Mouse (Mus musculus): ENCODE results near the gene 4930558K02Rik.

The 4930558K02Rik gene

DNA sequence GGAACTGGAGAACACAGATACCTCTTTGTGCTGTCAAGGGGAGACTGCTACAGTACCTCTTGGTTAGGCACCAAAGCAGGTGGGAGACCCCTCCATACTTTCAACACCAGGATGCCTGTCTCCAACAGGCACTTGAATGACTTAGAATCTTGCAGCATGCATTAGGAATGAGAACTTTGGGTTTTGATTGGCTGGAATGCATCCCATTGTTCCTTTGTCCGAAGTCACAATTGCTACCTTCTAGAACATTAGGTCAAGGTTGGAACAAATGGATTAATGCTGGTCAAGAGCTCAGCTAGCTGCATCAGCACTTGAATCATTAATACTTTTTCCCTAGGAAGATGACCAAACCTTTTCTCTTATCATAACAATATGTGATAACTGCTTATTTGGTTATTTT, at the start of gene 4930558K02Rik:
Gene 4930558K02Rik, minus strand, starts transcription at position 101 of the 400 bp plus-strand sequence.
- DNase-seq (ENCODE audit: low spot score): no peak

DNA sequence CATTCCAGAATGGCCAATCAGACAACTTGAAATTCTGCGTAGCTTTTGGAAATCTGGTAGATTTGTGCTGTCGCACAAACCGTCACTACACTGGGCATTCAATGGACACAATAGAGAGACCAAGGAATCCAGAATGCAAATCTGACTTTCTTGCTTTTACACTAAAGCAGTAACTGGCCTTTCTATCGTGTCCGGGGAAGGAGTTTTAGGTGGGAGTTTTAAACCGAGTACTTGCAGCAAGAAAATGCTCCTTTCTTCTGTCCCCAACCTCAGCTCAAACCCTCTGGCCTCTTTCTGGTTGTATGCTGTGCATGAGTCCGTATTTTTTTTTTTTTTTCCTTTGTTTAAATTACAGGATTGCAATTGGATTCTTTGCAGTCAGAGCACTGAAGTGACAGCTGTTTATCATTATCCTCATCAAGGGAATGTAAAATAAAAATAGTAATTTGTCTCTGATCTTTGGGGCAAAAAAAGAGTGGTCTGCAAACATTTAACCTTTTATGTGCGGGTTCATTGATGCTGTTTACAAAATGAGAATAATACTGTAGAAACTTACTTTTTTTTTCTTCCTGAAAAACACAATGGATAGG, 44.3 kb upstream of the 4930558K02Rik start:
- no peak for DNase-seq (ENCODE audit: low spot score)

DNA sequence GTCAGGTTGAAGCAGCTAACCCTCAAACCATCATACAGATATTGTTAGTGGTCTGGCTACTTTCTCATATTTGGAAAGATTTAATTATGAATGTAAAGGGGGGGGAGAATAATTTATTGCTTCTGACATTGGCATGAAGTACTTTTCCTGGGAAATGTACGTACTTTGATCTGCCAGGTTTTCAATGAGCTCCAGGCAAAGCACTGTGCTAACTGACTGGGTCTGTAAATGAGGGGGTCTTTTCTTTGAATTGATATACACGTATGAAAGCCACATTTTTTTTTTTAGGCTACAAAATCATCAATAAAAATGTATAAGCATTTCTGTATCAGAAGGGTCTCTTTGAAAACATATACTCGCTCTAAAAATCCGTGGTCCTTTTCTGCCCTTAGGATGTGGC, 41.3 kb upstream of the 4930558K02Rik start:
- no peak for DNase-seq (ENCODE audit: low spot score)

DNA sequence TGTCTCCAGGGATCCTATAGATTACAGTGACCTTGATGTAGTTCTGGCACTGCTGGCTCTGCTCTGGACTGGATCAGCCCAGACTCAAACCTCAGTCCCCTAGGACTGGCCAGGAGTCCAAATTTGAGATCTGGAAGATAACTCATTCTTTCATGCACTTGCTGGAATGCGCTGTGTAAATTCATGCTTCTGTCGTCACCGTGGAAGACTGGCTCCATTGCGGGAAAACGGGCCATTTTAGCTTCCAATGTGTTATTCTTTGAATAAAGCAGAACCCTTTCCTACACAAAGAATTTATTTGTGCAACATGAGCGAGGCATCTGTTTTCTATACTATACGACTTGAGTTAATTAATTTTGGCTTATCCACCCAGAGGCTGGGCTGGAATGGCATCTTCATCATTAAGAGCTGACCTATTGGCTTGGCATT, 40.9 kb upstream of the 4930558K02Rik start:
- DNase-seq (ENCODE audit: low spot score): peak; percentile 63

DNA sequence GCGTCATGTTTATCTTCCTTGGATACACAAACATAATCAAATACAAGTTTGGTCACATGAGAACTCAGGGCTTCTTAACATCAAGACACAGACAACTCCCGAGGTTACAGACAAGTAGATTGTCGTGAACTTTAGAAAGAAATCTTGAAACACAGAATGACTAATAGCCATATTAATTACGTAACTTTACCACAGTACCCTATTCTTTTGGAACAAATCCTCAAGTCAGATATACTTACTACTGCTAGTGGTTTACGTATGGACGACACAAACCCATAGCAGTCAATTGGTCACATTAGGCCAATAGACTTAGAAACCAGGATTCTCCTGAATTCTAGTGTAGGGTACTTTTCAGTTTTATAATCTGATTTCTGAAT, 39.2 kb upstream of the 4930558K02Rik start:
- DNase-seq (ENCODE audit: low spot score): no peak

DNA sequence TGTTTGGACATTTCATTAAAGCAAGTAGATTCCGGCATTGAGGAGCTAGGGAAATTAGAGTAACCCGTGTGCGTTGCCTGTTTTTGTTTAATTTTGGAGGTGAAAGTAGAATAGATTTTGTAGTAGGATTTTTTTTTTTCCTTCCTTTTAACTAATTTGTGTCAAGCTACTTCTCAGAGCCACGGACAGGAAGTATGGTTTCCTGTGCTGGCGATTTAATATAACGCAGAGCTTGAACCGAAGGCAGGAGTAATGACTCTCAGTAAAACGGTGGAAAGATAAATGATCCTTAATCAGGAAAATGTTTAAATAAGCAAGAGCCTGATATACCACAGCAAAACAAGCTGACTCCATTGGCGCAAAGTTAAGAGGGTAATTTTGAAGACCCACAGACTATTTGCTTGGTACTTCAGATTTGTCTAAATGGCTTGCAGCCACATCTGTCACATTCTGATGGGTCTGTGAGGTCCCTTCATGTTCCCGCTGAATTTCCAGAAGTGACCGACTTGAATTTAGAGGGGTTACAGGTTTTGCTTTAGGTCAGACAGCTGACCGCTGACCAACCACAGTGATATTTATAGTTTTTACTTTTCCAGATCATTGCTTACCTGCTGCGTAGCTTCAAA, 38.7 kb upstream of the 4930558K02Rik start:
- no peak for DNase-seq (ENCODE audit: low spot score)

DNA sequence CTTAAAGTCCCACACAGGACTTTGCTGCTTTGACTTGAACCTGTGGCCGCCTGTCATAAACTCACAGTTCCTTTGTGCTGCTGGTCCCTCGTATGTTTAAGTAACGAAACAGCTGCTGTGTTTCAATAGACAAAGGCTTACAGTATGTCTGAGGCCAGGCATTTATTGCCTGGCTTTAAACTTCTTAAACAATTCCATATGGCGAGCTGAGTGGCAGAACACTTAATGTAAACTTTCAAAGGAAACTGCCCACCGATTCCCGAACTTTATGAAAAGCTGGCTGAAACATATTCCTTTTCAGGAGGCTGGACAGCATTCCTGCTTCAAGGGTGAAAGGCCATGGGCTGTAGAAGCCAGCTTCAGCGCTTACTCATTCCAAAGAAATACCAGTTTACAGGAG, 37.5 kb upstream of the 4930558K02Rik start:
- DNase-seq (ENCODE audit: low spot score): peak; percentile 82

DNA sequence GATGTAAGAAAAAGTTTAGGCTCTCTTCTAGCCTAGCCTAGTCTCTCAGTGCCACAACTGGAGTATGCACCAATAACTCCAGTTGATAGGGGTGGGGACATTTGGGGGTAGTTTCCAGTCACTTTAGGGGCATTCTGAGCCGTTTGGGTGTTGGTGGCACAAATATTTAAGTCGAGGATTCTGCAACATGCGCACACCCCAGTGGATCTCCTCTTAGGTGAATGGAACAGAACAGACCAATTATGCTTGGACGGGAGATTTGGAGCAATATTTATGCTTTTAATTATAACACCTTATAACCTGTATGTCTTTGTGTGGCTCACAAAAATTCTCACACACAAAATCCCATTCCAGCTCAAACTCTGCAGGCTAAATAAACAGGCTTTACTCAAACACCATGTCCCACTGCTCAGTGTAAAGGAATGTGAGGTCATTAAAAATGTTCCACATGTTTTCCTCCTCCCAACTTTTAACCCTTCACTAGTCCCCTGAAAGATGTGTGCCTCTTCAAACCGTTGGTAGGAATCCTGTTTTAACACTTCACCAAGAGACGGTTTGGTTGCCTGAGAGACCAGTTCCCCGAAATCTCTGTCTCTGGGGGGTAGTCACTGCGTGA, 35.9 kb upstream of the 4930558K02Rik start:
- DNase-seq (ENCODE audit: low spot score): peak; percentile 63

DNA sequence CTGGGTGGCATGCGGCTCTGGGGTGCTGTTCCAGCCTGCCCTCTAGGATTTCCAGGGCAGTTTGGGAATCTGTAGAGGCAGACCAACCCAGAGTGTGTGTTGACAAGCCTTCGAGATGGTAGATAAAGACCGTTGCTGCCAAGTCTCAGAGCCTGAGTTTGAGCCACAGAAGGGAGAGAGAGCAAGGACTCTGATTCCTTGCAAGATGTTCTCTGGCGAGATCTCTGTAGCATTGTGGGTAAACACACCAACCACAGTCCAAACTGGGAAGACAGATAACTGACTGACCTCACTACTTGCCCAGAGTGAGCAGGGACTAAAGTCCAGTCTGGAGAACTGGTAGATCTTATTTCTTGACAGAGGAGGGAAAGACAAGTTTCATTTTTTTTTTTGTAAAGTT, 34.1 kb upstream of the 4930558K02Rik start:
- DNase-seq (ENCODE audit: low spot score): no peak

DNA sequence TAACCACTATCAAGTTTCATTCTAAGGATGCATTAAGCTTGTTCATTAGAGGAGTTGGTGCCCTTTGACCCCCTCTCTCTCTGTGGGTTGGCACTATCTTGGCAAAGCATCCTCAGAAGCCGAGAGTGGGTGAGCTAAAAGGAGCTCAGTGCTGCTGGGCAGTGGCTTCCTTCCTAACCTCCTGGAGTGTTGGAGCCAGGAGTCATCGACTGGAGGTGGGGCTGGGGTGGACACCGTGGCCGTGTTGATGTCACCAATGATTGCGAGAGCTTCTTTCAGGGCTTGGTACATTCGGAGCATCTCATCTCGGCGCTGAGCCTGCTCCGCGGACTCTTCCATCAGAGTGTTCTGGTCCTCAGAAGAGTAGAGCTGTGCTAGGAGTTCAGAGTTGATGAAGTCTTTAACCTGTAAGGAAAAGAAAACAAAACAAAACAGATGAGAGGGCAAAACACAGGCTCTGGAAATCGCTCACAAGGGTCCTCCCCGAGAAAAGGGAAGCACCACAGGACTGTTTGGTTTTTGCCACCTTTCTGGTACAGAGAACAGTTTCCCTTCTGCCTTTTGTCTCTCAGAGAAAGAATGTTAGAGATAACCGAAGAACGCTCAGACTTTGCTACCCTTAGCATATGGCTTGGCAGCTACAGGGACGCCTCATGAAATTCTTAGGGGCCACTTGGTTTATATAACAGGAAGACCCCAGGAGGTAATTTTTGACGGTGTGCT, 32.2 kb upstream of the 4930558K02Rik start:
- DNase-seq (ENCODE audit: low spot score): no peak

DNA sequence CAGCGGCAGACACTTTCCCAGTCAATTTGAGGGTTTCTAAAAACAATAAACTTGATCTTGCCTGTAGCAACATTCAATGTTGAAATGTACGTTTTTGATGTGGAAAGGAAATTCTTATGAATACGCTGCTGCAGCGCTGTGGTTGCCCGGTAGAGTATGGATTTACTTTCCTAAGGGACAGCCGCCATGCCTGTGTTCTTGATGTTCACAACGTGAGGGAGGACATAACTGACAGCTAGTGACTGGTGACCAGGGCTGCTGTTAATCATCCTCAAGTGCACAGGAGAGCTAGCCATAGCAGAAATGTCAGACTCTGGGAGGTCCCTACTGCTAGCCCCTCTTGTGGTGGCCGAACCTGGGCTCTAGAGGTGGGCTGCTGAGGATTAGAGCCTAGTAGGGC, 29.6 kb upstream of the 4930558K02Rik start:
- DNase-seq (ENCODE audit: low spot score): no peak

DNA sequence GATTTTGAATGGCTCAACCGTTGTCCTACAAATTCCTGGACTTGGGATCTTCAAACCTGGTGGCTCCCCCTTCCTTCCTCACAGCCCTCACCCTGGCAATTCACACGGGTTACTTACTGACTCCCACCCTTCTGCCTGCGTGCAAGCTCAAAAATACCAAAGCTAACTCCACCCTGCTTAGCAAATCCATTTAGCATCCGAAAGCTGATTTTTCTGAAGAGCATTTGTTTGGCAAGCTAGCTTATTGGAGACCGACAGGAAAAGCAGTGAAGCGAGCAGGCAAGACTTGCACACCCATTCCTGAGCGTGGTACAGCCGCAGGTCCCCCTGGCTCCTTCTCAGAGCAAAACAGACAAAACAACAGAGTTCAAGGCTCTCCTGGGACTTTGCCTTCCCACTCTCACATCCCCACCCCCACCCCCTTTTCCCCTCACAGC, 29.2 kb upstream of the 4930558K02Rik start:
- DNase-seq (ENCODE audit: low spot score): no peak

DNA sequence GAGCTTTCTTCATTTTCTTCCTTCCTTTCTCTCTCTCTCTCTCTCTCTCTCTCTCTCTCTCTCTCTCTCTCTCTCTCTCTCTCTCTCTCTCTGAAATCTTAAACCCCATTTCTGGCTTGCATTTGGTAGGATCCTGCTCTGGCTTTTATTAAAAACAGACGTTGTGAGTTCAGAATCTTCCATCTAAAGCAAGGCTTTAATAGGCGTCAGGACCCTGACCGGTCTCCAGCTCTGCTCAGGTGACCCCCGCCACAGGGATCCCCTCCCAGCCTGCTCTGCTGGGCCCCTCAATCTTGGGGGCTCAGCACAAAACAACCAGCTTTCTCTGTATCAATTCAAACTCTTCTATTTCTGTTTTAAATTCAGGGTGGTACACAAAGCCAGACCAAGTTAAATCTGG, 28.8 kb upstream of the 4930558K02Rik start:
- DNase-seq (ENCODE audit: low spot score): no peak

DNA sequence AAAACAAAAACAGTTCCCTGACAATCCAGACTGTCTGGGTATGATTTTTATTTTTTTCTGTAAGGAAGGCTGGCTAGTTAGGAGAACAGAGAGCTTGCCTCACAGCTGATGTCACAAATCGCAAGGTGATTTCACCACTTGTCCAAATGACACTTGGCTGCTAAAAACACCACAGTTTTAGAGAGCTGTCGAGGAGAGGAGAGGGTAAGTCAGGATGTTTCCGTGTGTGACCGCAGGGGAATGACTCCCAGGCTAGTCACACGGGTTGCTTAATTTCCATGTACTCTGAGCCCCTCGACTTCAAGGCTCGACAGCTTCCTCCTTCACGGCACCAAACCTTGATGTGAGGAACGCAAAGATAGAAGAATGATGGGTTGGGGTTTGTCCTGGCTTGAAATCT, 26.7 kb upstream of the 4930558K02Rik start:
- no peak for DNase-seq (ENCODE audit: low spot score)

DNA sequence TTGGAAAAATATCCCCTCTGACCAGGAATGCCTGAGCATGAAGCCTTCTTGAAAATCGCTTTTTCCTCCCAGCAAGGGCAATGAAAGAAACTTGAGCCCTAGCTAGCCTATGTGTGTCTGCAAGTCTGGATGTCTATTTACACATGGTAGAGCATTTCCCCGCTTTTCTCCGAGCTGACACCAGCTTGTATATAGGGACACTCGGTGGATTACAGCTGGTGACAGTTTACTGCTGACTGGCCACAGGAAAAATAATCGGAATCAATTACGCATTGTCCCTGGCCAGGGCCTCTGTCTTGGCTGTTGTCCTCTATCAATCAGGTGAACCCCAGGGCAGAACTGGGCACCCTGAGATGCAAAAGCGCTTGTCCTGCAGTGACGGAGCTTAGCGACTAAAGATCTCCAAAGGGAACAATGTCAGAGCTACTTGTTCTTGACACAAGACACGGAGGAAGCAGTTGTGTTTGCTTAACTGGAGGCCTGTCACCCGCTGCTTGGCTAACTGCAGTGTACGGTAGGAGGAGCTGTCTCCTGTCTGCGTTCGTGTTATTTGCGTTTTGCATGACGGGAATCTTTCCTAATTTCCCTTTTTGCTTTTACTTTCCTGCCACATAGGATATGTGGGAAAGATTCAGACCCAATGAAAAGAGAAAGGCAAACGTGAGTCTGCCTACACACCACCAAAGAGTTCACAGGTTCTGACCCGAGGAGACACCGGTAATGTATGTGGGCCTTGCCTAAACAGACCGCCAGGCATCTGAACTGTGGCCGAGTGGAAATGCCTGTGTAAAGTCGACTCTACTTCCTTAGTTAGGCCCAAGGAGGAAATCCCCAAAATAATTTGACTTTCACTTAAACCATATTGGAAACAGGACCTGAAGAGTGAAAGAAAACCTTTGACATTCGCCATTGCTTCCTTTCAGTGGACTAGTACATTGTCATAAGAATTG, 25.7 kb upstream of the 4930558K02Rik start:
- DNase-seq (ENCODE audit: low spot score): peak; percentile 70

DNA sequence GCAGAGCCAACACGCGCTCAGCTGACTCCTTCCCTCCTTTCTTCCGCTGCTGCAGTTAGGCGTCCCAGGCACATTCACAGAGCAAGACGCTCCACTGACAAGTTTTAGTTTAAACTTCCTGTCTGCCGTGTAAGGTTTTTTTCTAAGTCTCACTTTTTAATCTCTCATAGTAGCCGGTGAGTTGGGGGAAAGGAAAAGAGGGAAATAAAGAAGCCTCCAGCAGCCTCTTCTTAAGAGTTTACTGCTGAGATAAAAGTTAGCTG, 25.0 kb upstream of the 4930558K02Rik start:
- DNase-seq (ENCODE audit: low spot score): no peak

DNA sequence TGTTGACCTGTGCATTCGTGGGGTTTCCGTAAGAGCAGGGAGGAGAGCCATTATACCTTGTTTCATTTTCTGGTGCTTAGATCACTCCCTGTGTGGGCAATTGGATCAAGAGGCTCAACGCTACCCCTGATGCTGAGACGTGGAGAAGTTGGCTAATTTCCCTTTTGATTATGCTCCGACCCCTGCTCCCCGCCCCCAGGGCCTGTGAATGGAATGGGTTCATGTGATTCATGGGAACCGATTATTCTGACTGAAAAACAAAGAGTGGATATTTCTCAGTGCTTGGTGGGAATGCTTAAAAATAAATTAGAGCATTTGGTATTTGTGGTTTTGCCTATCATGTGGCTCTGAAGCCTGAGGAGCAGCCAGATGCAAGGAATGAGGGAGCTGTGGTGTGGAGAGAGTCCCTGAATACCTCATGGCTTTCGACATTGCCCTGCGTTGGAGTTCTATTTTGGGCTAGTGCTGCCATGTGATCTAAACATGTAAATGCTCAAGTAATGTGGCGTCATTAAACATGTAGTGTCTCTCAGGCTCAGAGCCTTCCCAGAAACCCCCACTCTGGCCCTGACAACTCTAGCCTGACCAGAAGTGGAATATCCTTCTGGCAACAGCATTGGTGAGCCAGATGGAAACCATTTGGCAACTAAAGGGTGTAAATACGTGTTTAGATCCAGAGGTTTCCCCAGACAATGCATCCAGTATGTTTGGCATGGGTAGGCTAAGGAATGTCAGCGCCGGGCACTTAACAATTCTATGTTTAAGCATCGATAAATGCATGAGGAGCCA, 24.5 kb upstream of the 4930558K02Rik start:
- no peak for DNase-seq (ENCODE audit: low spot score)

DNA sequence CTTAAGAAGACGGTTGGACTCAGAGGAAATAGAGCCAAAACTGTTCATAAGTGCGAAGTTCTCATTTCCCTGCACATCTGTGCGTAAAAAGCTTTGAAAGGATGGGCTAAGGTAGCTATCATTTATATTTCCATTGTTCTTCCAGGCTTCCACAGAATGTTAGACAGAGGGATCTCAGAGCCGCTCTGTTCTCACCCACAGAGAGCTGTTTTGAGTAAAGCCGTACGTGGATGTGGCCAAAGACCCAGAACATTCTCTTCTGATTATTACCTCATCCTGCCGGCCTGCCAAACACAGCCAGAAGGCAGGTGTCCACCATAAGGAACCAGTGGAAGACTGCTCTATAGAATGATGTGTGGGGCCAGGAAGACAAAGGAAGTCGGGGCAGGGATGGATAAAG, 21.9 kb upstream of the 4930558K02Rik start:
- DNase-seq (ENCODE audit: low spot score): no peak

DNA sequence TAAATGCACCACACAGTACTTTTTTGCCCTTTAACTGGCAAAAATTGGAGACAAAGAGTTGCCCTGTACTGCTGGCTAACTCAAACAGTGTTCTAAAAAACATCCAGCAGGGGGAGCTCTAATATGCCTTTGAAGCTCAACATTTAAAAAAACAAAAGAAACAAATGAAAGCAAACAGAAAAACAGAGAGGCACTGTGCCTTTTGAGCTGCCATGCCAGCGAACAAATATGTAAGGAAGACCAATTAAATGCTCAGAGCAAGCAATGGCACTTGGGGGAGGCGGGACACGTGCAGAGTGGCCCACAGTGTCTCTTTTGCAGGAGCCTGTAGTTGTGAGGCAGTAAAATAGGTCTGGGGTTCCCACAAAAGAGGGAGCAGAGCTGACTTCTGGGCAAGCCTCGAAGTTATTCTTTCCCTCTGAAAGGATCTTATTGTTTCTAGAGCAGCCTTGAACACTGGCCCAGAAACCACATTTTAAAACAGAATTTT, 20.5 kb upstream of the 4930558K02Rik start:
- peak; percentile 96 for DNase-seq (ENCODE audit: low spot score)

DNA sequence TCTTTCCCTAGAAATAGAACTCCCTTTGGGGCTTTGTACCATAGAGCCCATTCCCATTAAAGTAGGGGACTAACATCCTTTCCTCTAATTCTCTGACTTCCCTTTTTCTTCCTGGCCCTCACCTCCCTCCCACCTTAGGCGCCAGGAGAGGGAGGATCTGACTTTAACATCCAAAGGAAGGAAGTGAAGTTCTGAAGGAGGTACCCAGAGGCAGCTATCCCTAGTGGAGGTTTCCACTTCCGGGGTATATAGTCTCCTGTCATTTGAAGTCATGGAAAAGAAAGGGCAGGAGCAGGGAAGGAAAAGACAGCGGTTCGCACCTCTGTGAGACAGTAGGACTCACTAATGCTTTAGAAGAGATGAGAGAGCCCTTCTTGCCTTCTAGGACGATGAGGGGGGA, 19.9 kb upstream of the 4930558K02Rik start:
- DNase-seq (ENCODE audit: low spot score): no peak

DNA sequence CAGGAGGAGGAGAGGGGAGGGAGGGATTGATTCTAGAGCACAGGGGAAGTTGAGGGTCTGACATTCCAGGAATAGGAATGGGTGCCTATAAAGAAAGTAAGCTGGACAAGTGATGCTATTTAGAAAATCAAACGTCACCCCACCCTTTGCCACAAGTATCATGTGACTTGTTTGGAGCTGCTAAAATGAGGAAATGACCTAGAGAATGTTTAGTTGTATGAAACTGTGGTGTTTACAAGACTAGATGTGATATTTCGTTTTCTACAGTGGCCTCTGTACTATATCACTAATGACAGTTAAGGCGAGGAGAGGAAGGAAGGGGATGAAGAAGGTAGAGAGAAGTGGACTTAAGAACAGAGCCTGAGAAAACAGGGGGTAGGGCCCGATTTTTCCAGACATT, 19.3 kb upstream of the 4930558K02Rik start:
- no peak for DNase-seq (ENCODE audit: low spot score)

Measured in embryo, embryonic 10.5 days (tissue).